In the genomic region with DNA sequence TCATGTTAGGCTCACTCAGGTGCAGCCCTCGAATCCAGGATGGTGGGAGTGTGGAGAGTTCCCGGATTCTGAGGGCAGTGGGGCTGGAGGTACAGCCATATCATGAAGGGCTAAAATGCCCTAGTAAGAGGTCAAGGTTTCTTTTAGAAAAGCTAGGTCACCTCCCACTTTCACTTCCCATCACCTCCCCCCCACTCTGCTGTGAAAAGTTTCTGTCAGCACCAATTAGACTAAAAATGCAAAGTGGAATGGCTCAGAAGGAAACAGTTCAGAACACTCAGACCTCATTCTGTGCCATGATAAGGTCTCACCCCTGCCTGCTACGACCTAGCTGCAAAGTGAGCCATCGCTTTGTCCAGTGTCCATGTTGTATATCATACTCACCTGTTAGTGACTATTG, we compare ENCODE assay signal across 20 mouse cellular contexts.
DNase-seq lines count a peak whose midpoint lies in the region; ATAC-seq lines count a peak whose summit lies in the region.
"Had no signal": no experiment of that assay in that cellular context is flagged by ENCODE, and none has a peak within 500 bp of the region (broad histone marks: within the 10 kb centered on the region; RNA-seq: fewer than 3 reads in every experiment).

No protein-coding gene starts in this region.

- no peak for ATAC-seq in CD4-positive, CD25-positive, alpha-beta regulatory T cell, adult 4 months
- ATAC-seq: activated CD4-positive, CD25-positive, alpha-beta regulatory T cell, adult 4 months; forebrain, embryonic 15.5 days; hindbrain, postnatal 0 days; inflammation-experienced regulatory T-cells, adult 6 months had no signal

- peak; percentile 84 for DNase-seq in A20 (ENCODE audit: low read depth, low spot score)
- DNase-seq in B cell, adult 2 months: peak; percentile 61 to 65
- peak; percentile 3 for DNase-seq in spleen, adult 12 weeks (ENCODE audit: low spot score)
- peak; percentile 74 to 80 for DNase-seq in spleen, postnatal 36 days (ENCODE audit: low spot score in 2 of 2)
- no peak for DNase-seq in adrenal gland, adult (ENCODE audit: inconsistent age in 2 of 2, low spot score in 1 of 2)
- no peak for DNase-seq in urinary bladder, postnatal 10 days (ENCODE audit: low spot score)
- DNase-seq: adrenal gland, postnatal 10 days; adrenal gland, postnatal 36 days; cerebellum, adult 18-20 months; cerebellum, adult 9-10 months; cerebellum, postnatal 25 days; embryo, embryonic 11 days; gastrocnemius, postnatal 25 days; heart, postnatal 14 days; heart, postnatal 4 days had no signal

Comparison
In these comparisons a context has a peak if more than half of its experiments do, and no peak if none do; other contexts are left out.
1. DNase-seq: peak in A20 (single experiment), B cell, adult 2 months (2 of 2), spleen, adult 12 weeks (single experiment) and spleen, postnatal 36 days (2 of 2); none in adrenal gland, adult (0 of 2) and urinary bladder, postnatal 10 days (single experiment).